Mouse (Mus musculus) liver, postnatal 0 days (tissue): ENCODE results near the gene Ncdn. TPM values are rescaled to one million over a fixed set of nuclear protein-coding genes. Genes with fewer than 3 reads are reported as not detected.

Source experiments
- ATAC-seq: fragments of 200-750 bp; cut with Nextera tagmentation; 2 replicates; pipeline ENCODE4 v1.8.0; 2017; ENCODE audit warnings: mild to moderate bottlenecking, moderate library complexity
- DNase-seq: peaks from one replicate; pipeline ENCODE4 v3.0.0-alpha.2; 2016
- H3K27ac ChIP-seq: fragments of 300-500 bp; sonication (generic); 2 replicates; pipeline ENCODE4 v1.5.1; 2014; ENCODE audit warnings: antibody characterized with exemption, moderate library complexity, mild to moderate bottlenecking, low read depth
- H3K27me3 ChIP-seq: fragments of 300-500 bp; sonication (generic); 2 replicates; pipeline ENCODE4 v1.6.1; 2014; ENCODE audit warnings: low read length, control low read depth, mixed read lengths; ENCODE audit not compliant: insufficient read depth
- H3K36me3 ChIP-seq: fragments of 300-500 bp; sonication (generic); replicated peaks from 2 replicates; pipeline ENCODE4 v1.6.1; 2014; ENCODE audit warnings: mild to moderate bottlenecking, control low read depth, low read length, moderate library complexity, mixed read lengths; ENCODE audit not compliant: insufficient read depth
- H3K4me1 ChIP-seq: fragments of 300-500 bp; sonication (generic); 2 replicates; pipeline ENCODE4 v1.6.1; 2014; ENCODE audit warnings: antibody characterized with exemption, mild to moderate bottlenecking, control low read depth; ENCODE audit not compliant: insufficient read depth
- H3K4me2 ChIP-seq: fragments of 300-500 bp; sonication (generic); 2 replicates; pipeline ENCODE4 v1.6.1; 2014; ENCODE audit warnings: low read depth, mild to moderate bottlenecking, low read length, moderate library complexity, mixed read lengths
- H3K4me3 ChIP-seq: fragments of 300-500 bp; sonication (generic); 2 replicates; pipeline ENCODE4 v1.5.1; 2014; ENCODE audit warnings: low read depth, low read length
- H3K9ac ChIP-seq: fragments of 300-500 bp; sonication (generic); replicated peaks from 2 replicates; pipeline ENCODE4 v1.6.1; 2014; ENCODE audit warnings: mild to moderate bottlenecking, moderate library complexity
- H3K9me3 ChIP-seq: fragments of 300-500 bp; sonication (generic); 2 replicates; pipeline ENCODE4 v1.6.1; 2016; ENCODE audit warnings: mild to moderate bottlenecking, control low read depth, low read length, mixed read lengths
- CTCF ChIP-seq: sonication (generic); IDR thresholded peaks from 2 replicates; pipeline ENCODE4 v1.5.1; 2016; ENCODE audit warnings: antibody characterized with exemption, low read depth
- EP300 ChIP-seq: IDR thresholded peaks from 2 replicates; pipeline ENCODE4 v1.6.1; 2016; ENCODE audit warnings: antibody characterized with exemption, low read depth, mild to moderate bottlenecking
- WGBS: fragments of 180-500 bp; shearing (Covaris S2); extraction: QIAGEN DNeasy Blood & Tissue Kit; methylation state at CpG from one replicate; pipeline ENCODE4 v1.1.7; 2014; ENCODE audit not compliant: insufficient replicate concordance; 5-methylcytosine and 5-hydroxymethylcytosine counted together
- polyA plus RNA-seq: library from polyadenylated mRNA; unstranded; fragments of >200 nt; fragmentation: Nextera tagmentation; extraction: Ambion mirVana; gene quantifications from 2 replicates; pipeline ENCODE4 v1.2.1, GENCODE M21; 2015

Ncdn gene
- 4.2 and 4.8 TPM in 2 replicates for polyA plus RNA-seq

DNA sequence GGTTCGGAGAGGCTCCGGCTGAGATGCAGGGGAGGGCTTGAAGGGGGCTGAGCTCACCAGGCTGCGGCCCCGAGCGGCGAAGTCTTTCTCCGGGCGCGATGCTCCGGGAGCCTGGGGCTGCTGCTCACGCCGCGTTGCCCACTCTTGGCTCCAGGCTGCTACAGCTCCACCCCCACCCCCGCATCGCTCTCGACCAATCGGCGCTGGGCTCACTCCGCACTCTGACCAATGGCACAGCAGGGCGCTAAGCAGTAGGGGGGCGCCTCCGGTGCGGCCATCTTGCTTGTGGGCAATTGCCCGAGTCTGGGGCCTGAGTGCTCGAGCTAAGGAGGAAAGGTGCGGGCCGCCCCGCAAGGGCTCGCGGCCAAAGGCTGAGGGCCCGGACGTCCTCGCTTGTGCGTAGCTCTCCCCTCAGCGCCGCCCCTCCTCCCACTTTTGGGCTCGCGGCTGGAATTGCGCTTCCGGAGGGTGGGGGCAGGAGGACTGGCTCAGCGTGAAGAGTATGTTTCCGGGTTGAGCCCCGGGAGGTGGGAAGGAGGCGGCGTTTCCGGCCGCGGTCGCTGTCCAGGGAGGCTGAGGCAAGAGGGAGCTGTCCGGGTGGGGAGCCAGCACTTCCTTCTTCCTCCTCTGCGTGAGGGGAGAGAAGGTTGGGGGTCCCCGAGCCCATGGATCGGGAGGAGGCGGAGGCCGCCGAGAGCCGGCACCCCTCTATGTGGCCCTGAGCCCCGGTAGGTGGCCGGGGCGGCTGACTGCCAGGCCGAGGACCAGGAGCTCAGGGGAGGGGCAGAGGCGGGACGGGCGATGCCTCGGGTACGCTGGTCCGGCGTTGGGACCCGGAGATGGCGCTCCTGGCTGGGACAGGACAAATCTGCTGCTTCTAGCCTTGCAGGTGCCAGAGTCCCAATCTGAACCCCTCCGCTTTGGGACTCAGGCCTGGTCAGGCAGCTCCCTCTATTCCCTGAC lies at the start of gene Ncdn, which contains the start of gene AU040320:
TSS of gene Ncdn (minus strand) at position 171 of the 963 bp plus-strand sequence.
TSS of gene AU040320 (plus strand) at position 277 of the 963 bp plus-strand sequence.
- TF ChIP-seq CTCF: no peak
- peak; percentile 86 for TF ChIP-seq EP300
- peak within 1 kb of the TSS; percentile 70 for H3K4me3 ChIP-seq
- 2% methylated on average over 65 of the region's 71 CpGs for WGBS

DNA sequence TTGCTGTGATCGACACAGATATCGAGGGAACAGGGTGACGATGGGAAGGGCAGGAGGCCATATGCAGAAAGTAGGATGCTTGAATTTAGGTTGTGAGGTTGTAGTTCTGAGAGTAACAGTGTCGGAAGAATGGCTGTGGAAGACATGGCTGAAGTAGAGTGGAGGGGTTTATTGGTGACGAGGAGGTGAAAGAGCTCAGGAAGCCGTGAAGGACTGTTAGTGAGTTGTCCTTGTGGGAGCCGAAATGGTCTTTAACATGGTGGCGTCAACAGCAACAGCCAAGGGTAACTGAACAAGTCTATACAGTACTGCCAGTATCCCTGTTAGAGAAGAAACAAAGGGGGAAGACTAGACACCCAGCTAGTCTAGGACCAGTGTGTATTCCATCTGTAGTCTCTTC lies 48.9 kb upstream of the Ncdn start:
- no peak for TF ChIP-seq CTCF
- TF ChIP-seq EP300: no peak
- Histone ChIP-seq H3K4me1 (no peaks in the 10 kb centered on the region), H3K4me2 (no peak overlapping the region), H3K27me3 (no peaks in the 10 kb centered on the region), H3K27ac (no peak overlapping the region), H3K9me3 (no peaks in the 10 kb centered on the region), H3K36me3 (no peaks in the 10 kb centered on the region; the same call in 1 of the 2 replicates), H3K4me3 (no peak overlapping the region), H3K9ac (no peak overlapping the region)
- ATAC-seq (no peak), DNase-seq (no peak)
- 87% methylated on average over 8 of the region's 8 CpGs for WGBS

More for the DNA sequence above, at the start of gene Ncdn, which contains the start of gene AU040320:
- DNase-seq: peak; percentile 96
- Histone ChIP-seq H3K9ac (peak within 1 kb of the TSS; percentile 96), H3K27me3 (no peaks in the 10 kb centered on the region), H3K9me3 (no peaks in the 10 kb centered on the region), H3K4me1 (peaks cover 16% of the 10 kb centered on the region), H3K27ac (peak within 1 kb of the TSS; percentile 95), H3K4me2 (peak within 1 kb of the TSS; percentile 89), H3K36me3 (peaks cover 8% of the 10 kb centered on the region; the same call in 1 of the 2 replicates)
- peak; percentile 99 for ATAC-seq

DNA sequence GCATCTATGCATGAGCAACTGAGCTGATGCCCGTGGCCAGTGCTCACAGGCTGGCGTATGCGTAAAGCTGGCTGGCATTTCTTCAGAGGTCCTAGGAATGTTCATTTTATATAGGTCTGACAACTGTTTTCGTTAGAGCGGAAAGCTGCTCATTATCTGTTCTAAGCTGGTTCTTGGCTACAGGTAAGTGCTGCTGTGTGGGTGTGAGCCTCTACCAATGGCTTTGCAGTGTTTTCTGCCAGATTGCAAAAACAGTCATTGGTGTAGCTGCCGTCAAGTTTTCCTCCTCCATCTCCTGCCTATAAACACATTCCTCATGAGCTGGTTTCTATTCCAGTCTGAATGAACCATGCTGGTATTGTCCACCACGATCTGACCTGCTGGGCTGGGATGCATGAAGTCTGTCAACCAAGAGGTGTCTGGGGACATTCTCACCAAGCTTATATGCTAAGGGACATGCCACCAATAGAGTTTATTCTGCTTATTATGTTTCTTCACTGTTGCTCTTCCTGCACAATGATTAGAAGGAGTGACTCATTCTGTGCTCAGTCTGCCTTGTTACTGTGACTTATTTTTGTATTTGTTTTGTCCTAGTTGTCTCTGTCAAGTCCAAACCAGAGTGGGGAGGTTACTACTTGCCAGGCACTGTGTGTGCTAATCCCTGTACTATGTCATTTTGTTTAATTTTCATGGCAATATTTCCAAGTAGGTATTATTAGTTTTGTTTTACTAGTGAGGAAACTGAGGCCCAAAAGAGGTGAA lies 39.3 kb upstream of the Ncdn start:
- Histone ChIP-seq H3K27me3 (no peaks in the 10 kb centered on the region), H3K4me1 (no peaks in the 10 kb centered on the region), H3K4me2 (no peak overlapping the region), H3K36me3 (peaks cover 18% of the 10 kb centered on the region; the same call in 1 of the 2 replicates), H3K27ac (no peak overlapping the region), H3K9me3 (no peaks in the 10 kb centered on the region), H3K9ac (no peak overlapping the region), H3K4me3 (no peak overlapping the region)
- no peak for DNase-seq
- no peak for ATAC-seq
- 86% methylated on average over 7 of the region's 7 CpGs for WGBS
- TF ChIP-seq EP300 (no peak), CTCF (no peak)

DNA sequence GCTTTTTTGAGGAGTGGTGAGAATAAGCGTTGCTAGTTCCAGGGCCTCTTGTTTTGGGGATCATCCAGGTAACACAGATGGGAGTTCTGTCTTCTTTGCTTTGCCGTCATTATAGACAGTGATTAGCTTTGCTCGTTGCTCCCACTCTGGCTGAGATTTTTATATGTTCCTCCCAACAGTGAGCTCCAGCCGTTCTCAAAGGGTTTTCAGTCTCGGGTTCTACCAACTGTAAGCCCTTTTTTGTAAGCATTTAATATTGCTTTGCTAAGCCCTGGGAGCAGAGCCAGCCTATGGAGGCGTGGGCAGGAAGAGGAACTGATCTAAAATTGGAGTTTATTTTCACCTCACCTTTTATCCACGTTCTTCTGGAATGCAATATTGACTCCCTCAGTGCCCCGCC lies 29.8 kb upstream of the Ncdn start:
- no peaks in the 10 kb centered on the region for H3K9me3 ChIP-seq
- H3K4me2 ChIP-seq: no peak overlapping the region
- no peak for DNase-seq
- no peak overlapping the region for H3K4me3 ChIP-seq
- no peak overlapping the region for H3K9ac ChIP-seq
- H3K4me1 ChIP-seq: no peaks in the 10 kb centered on the region
- H3K27ac ChIP-seq: no peak overlapping the region
- H3K36me3 ChIP-seq: no peaks in the 10 kb centered on the region
- ATAC-seq: no peak
- WGBS: 75% methylated on average over 8 of the region's 8 CpGs
- no peaks in the 10 kb centered on the region for H3K27me3 ChIP-seq
- TF ChIP-seq EP300: no peak
- TF ChIP-seq CTCF: no peak

DNA sequence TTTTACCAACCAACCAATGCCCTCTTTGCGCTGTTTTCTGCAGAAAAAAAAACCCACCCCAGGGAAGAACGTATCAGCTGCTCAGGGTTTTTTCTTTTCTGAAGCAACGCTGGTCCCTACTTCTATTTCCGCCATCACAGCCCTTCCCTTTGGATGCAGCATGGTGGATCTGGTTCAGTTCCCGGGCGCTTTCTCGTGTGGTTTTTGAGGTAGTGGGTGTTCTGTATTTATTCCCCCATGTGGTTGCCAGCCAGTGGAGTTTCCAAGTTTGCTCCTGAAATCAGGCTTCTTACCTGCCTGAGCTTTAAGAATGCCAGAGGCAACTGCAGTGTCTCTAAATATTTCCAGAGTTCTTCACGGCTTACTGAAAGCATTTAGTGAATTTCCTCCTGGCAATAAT lies 29.3 kb upstream of the Ncdn start:
- no peaks in the 10 kb centered on the region for H3K4me1 ChIP-seq
- no peak for TF ChIP-seq EP300
- TF ChIP-seq CTCF: no peak
- H3K4me3 ChIP-seq: no peak overlapping the region
- H3K36me3 ChIP-seq: no peaks in the 10 kb centered on the region
- ATAC-seq (no peak), DNase-seq (no peak)
- no peak overlapping the region for H3K27ac ChIP-seq
- 87% methylated on average over 8 of the region's 8 CpGs for WGBS
- H3K9ac ChIP-seq: no peak overlapping the region
- H3K4me2 ChIP-seq: no peak overlapping the region
- H3K27me3 ChIP-seq: no peaks in the 10 kb centered on the region
- H3K9me3 ChIP-seq: no peaks in the 10 kb centered on the region

DNA sequence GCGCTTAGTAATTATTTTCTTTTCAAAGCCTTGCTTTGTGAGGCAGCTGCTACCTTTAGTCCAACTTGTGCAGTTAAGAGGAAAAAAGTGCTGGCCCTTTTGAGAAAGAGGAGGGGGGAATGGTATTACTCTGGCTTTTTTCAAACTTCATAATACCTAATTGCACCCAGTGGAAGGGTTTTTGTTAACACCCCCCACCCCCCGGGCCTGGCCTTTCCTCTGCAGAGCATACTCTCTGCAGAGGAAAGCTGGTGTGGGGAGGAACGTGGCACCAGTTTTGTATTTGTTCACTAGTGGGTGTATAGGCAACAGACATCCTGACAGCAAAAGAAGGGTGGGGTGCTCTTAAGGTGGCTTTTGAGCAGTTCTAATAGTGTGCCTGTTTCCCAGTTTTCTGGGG lies 28.6 kb upstream of the Ncdn start:
- WGBS: 80% methylated on average over 3 of the region's 3 CpGs
- no peak for ATAC-seq
- no peak for TF ChIP-seq EP300
- TF ChIP-seq CTCF: no peak

More for the DNA sequence above, 28.6 kb upstream of the Ncdn start:
- H3K36me3 ChIP-seq: no peaks in the 10 kb centered on the region
- no peak overlapping the region for H3K9ac ChIP-seq
- no peaks in the 10 kb centered on the region for H3K4me1 ChIP-seq
- H3K9me3 ChIP-seq: no peaks in the 10 kb centered on the region
- no peaks in the 10 kb centered on the region for H3K27me3 ChIP-seq
- no peak overlapping the region for H3K4me2 ChIP-seq
- DNase-seq: no peak
- H3K4me3 ChIP-seq: no peak overlapping the region
- no peak overlapping the region for H3K27ac ChIP-seq
